Mouse (Mus musculus) kidney, embryonic 14.5 days (tissue): Measurements from ENCODE around the gene Ddx54. TPM values are rescaled to one million over a fixed set of nuclear protein-coding genes. Genes with fewer than 3 reads are reported as not detected.

Experiments
- ATAC-seq: fragments of 200-750 bp; cut with Nextera tagmentation; 2 replicates; pipeline ENCODE4 v1.8.0; 2017; ENCODE audit warnings: moderate number of reproducible peaks, mild to moderate bottlenecking, moderate TSS enrichment, moderate library complexity; ENCODE audit not compliant: low FRiP score, low TSS enrichment
- H3K27ac ChIP-seq: fragments of 300-500 bp; sonication (generic); 2 replicates; pipeline ENCODE4 v1.5.1; 2014; ENCODE audit warnings: low read depth, mild to moderate bottlenecking, low read length, moderate library complexity, mixed read lengths
- H3K27me3 ChIP-seq: fragments of 300-500 bp; sonication (generic); 2 replicates; pipeline ENCODE4 v1.6.1; 2014; ENCODE audit warnings: mild to moderate bottlenecking, low read length; ENCODE audit not compliant: control insufficient read depth, insufficient read depth
- H3K36me3 ChIP-seq: fragments of 300-500 bp; sonication (generic); 2 replicates; pipeline ENCODE4 v1.6.1; 2014; ENCODE audit warnings: low read length, mixed read lengths; ENCODE audit not compliant: control insufficient read depth, insufficient read depth
- H3K4me1 ChIP-seq: fragments of 300-500 bp; sonication (generic); 2 replicates; pipeline ENCODE4 v1.6.1; 2014; ENCODE audit warnings: low read length, mixed read lengths; ENCODE audit not compliant: control insufficient read depth, insufficient read depth
- H3K4me2 ChIP-seq: fragments of 300-500 bp; sonication (generic); replicated peaks from 2 replicates; pipeline ENCODE4 v1.6.1; 2014; ENCODE audit warnings: low read depth, mild to moderate bottlenecking, low read length
- H3K4me3 ChIP-seq: fragments of 300-500 bp; sonication (generic); 2 replicates; pipeline ENCODE4 v1.5.1; 2014; ENCODE audit warnings: mild to moderate bottlenecking, low read length
- H3K9ac ChIP-seq: fragments of 300-500 bp; sonication (generic); 2 replicates; pipeline ENCODE4 v1.6.1; 2014; ENCODE audit warnings: low read depth, mild to moderate bottlenecking, low read length, moderate library complexity
- H3K9me3 ChIP-seq: fragments of 300-500 bp; sonication (generic); 2 replicates; pipeline ENCODE4 v1.6.1; 2016; ENCODE audit warnings: low read length; ENCODE audit not compliant: control insufficient read depth
- WGBS: fragments of 180-500 bp; shearing (Covaris S2); extraction: QIAGEN DNeasy Blood & Tissue Kit; methylation state at CpG from one replicate; pipeline ENCODE4 v1.1.7; 2014; 5-methylcytosine and 5-hydroxymethylcytosine counted together
- polyA plus RNA-seq: library from polyadenylated mRNA; unstranded; fragments of >200 nt; fragmentation: Nextera tagmentation; extraction: Ambion mirVana; gene quantifications from 2 replicates; pipeline ENCODE4 v1.2.1, GENCODE M21; 2014

Ddx54 gene
- polyA plus RNA-seq, 1 experiment from 2014 or later = 37.7 TPM

DNA sequence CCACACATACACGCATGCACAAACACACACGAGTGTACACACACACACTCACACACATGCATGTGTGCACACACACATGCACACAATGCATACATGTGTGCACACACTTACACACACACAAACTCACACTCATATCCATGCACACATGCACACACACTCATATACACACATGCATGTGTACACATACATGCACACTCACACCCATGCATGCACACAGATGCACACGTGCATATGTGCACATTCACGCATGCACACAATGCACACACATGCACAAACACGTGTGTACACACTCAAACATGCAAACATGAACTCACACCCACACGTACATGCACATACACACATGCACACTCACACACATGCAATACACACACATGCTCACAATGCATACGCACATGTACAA, 27.6 kb downstream of the Ddx54 start:
- 90% methylated on average over 7 of the region's 7 CpGs for WGBS
- no peak overlapping the region for H3K4me2 ChIP-seq
- no peaks in the 10 kb centered on the region for H3K27me3 ChIP-seq
- no peaks in the 10 kb centered on the region for H3K9me3 ChIP-seq
- no peaks in the 10 kb centered on the region for H3K4me1 ChIP-seq
- no peak overlapping the region for H3K27ac ChIP-seq
- no peaks in the 10 kb centered on the region for H3K36me3 ChIP-seq
- no peak overlapping the region for H3K9ac ChIP-seq
- H3K4me3 ChIP-seq = no peak overlapping the region
- no peak for ATAC-seq

DNA sequence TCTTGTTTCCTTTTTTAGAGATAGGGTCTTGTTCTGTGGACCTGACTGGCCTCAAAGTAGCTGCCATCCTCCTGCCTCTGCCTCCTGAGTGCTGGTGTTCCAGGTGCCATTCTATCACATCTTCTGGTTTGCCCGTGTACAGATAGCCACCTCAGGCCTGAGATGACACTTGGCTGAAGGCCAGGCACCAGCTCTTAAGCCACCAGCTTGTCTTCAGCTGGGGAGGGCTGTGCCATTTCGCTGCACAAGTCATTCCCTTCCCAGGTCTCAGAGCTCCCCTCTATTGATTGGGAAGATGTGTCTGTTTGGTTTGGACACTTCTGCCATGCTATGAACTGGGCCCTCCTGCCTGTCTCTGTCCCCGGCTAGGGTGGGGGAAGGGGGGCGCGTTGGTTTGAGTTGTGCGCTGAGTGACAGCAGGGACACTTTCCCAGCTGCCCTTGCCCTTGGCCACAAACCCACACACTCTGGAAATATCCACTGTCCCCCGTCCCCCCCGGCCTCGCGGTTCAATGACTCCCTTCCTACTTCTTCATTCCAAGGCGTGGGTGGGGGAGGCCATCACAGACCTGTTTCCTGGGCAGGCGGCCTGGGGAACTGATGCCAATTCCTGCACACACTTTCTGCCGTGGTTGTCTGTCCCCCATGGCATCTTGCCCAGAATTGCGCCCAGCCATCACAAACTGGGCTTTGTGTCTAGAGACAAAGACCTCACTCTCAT, 31.0 kb downstream of the Ddx54 start:
- no peak overlapping the region for H3K4me2 ChIP-seq
- no peak overlapping the region for H3K9ac ChIP-seq
- no peaks in the 10 kb centered on the region for H3K36me3 ChIP-seq
- 61% methylated on average over 14 of the region's 14 CpGs for WGBS
- no peaks in the 10 kb centered on the region for H3K9me3 ChIP-seq
- no peak for ATAC-seq
- peaks cover 4% of the 10 kb centered on the region; the same call in 1 of the 2 replicates for H3K4me1 ChIP-seq
- H3K27me3 ChIP-seq = peaks cover 10% of the 10 kb centered on the region
- H3K27ac ChIP-seq = no peak overlapping the region
- no peak overlapping the region for H3K4me3 ChIP-seq

DNA sequence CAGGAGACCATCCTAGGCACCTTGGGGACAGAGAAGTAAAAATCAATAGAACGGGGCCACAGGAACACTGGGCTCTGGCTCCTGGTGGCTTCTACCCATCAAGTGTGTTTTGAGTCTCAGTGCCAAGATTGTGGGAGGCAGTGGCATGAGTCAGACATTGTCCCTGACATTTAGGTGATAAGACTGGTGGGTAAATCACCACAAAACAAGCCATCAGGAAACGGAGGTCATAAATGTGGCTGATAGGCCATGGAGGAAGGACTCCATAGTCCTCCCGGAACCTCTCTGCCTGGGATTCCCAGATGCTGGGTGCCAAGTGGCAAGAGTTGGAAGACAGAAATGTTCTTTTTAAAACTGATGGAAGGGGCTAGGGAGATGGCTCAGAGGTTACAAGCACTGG, 31.7 kb downstream of the Ddx54 start:
- no peaks in the 10 kb centered on the region for H3K9me3 ChIP-seq
- 67% methylated on average over 3 of the region's 3 CpGs for WGBS
- no peak overlapping the region for H3K4me2 ChIP-seq
- no peak overlapping the region for H3K9ac ChIP-seq
- no peak for ATAC-seq
- H3K4me3 ChIP-seq = no peak overlapping the region
- no peaks in the 10 kb centered on the region for H3K36me3 ChIP-seq
- peaks cover 10% of the 10 kb centered on the region for H3K4me1 ChIP-seq
- H3K27me3 ChIP-seq = peaks cover 17% of the 10 kb centered on the region
- H3K27ac ChIP-seq = no peak overlapping the region

DNA sequence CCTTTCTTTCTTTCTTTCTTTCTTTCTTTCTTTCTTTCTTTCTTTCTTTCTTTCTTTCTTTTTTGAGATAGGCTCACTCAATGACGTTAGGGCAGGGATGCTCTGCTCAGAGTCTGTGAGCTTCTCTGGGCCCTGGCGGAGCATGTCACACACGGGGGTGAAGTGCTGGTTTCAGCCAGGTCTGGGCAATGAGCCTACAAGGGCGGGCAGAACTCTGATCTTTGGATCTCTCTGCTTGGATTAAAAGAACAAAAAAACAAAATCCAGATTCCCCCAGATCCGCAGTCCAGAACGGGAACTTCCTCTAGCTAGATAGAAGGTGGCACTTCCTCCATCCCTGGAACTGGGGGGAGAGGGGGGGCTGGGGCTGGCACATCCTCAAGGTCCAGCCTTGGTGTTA, 33.3 kb downstream of the Ddx54 start:
- ATAC-seq = no peak
- H3K9ac ChIP-seq = no peak overlapping the region
- 60% methylated on average over 6 of the region's 6 CpGs for WGBS

GRCm38 (mm10) chr5:120647361-120647760, 34.8 kb downstream of the Ddx54 start:
- no peak for ATAC-seq
- Histone ChIP-seq H3K4me3 (no peak overlapping the region), H3K9ac (no peak overlapping the region), H3K4me2 (no peak overlapping the region), H3K36me3 (no peaks in the 10 kb centered on the region), H3K27me3 (peaks cover 28% of the 10 kb centered on the region), H3K27ac (no peak overlapping the region), H3K9me3 (no peaks in the 10 kb centered on the region), H3K4me1 (peaks cover 10% of the 10 kb centered on the region)
- WGBS = 62% methylated on average over 4 of the region's 4 CpGs

More for the DNA sequence above, 33.3 kb downstream of the Ddx54 start:
- H3K36me3 ChIP-seq = no peaks in the 10 kb centered on the region
- H3K27me3 ChIP-seq = peaks cover 28% of the 10 kb centered on the region
- no peak overlapping the region for H3K4me2 ChIP-seq
- H3K27ac ChIP-seq = no peak overlapping the region
- H3K4me1 ChIP-seq = peaks cover 10% of the 10 kb centered on the region
- H3K9me3 ChIP-seq = no peaks in the 10 kb centered on the region
- H3K4me3 ChIP-seq = no peak overlapping the region

DNA sequence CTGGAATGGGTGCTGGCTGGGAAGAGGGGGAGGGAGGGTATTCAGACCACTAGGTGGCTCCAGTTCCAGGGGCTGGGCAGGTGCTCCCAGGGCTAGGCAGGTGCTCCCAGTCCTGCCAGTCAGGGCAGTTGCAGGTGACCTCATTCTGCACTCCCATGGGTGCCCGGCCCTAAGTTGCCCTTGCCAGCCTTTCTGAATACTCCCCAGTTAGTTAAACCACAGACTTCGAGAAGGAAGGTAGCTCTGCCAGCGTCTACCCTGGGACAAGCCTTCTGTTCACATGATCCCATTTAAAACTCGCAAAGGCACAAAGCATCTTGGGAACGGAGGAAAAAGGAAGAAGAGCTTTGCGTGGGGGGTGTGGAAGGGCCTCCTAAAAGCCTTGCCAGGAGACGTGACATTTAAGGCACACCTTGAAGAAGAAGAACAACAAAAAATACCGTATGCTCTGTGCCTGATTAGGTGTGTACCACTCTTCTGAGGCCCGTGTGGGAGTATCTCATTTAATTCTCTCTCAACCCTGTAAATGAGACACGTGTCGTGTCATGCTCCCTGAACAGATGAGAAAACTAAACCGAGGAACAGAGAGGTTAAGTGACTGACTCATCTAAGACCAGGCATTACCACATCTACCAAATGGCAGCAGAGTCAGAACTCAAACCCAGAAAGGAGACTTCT, 35.4 kb downstream of the Ddx54 start:
- Histone ChIP-seq H3K27me3 (peaks cover 28% of the 10 kb centered on the region), H3K4me2 (peak overlapping the region; percentile 42), H3K4me1 (peaks cover 10% of the 10 kb centered on the region), H3K9ac (no peak overlapping the region), H3K27ac (no peak overlapping the region), H3K9me3 (no peaks in the 10 kb centered on the region), H3K36me3 (no peaks in the 10 kb centered on the region), H3K4me3 (0 out of 2 replicates have a peak overlapping the region, but pooled peaks have one; percentile 28)
- WGBS = 25% methylated on average over 12 of the region's 12 CpGs
- ATAC-seq = no peak

- Histone ChIP-seq H3K36me3 (no peaks in the 10 kb centered on the region), H3K9me3 (no peaks in the 10 kb centered on the region), H3K27me3 (peaks cover 28% of the 10 kb centered on the region), H3K9ac (peak within 1 kb of the TSS; percentile 31; the same call in 1 of the 2 replicates), H3K4me3 (peak within 1 kb of the TSS; percentile 28), H3K27ac (no peak within 1 kb of the TSS), H3K4me2 (peak within 1 kb of the TSS; percentile 42), H3K4me1 (peaks cover 10% of the 10 kb centered on the region)
- WGBS = 1% methylated on average over 47 of the region's 53 CpGs
- peak; percentile 78 for ATAC-seq
Observed at GRCm38 (mm10) chr5:120648569-120649373, 36.2 kb downstream of the Ddx54 start, which contains the start of gene Rasal1. Gene Rasal1 (plus strand): TSS chr5:120648812.

DNA sequence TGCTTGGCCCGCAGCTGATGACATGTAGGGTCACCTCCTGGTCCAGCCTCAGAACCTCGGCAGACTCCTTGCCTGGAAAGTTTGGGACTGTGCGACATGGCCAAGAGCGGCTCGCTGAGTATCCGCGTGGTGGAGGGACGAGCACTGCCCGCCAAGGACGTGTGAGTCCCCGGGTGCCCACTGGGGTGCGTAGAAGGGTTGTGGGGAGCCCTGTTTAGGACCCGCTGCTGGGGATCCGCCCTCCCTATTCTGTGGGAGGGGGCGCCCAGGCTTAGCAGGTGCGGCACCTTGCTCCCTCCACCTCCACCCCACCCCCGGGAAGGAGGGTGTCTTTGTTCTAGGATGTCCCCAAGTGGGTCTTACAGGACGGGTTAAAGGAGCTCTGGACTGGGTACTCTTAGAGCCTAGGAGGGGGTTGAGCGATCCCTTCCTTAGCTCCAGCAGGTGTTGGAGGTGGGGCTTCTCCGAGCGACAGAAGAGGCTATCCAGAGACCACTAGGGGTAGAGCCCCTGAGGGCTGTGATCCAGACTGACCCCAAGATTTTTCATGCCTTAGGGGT, 36.9 kb downstream of the Ddx54 start:
- 3% methylated on average over 21 of the region's 21 CpGs for WGBS
- peaks cover 10% of the 10 kb centered on the region for H3K4me1 ChIP-seq
- H3K9me3 ChIP-seq = no peaks in the 10 kb centered on the region
- H3K9ac ChIP-seq = peak overlapping the region; percentile 31; the same call in 1 of the 2 replicates
- no peak overlapping the region for H3K27ac ChIP-seq
- peak; percentile 41 for ATAC-seq
- H3K27me3 ChIP-seq = peaks cover 28% of the 10 kb centered on the region
- peak overlapping the region; percentile 28 for H3K4me3 ChIP-seq
- peak overlapping the region; percentile 42 for H3K4me2 ChIP-seq
- H3K36me3 ChIP-seq = no peaks in the 10 kb centered on the region
